Mouse (Mus musculus) spleen, postnatal 10 days (tissue): ENCODE data around the gene Wdr35.
A peak's percentile ranks its signal among the peaks of the same experiment; 100 is the strongest.
"Not testable (repeated sequence)": the region's sequence is repeated elsewhere in the genome, so short reads cannot be mapped to it uniquely, and the experiment has no call there.

Source experiments
- DNase-seq, 2 experiments: peaks; one replicate each; pipeline ENCODE4 v3.0.0; 2021 to 2022; ENCODE audit warnings: low spot score in 2 of 2

The Wdr35 gene

DNA sequence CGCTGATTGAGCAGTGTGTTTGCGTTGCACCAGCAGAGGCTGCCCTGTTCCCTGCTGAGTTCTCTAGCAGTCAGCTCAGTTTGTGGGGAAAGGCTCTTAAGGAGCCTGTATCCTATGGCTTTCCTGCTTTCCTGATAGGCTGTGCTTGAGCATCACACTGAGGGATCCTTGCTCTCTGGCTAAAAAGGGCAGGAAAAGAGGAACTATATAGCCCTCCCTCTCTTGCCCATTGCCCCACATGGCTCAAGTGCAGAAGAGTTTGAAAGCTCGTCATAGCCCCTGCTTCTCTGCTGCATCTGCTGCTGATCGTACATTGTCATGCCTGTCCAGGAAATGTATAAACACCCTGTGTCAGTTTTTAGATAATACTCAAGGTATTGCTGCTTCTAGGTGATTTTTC lies 33.5 kb downstream of the Wdr35 start:
- no peak for DNase-seq

DNA sequence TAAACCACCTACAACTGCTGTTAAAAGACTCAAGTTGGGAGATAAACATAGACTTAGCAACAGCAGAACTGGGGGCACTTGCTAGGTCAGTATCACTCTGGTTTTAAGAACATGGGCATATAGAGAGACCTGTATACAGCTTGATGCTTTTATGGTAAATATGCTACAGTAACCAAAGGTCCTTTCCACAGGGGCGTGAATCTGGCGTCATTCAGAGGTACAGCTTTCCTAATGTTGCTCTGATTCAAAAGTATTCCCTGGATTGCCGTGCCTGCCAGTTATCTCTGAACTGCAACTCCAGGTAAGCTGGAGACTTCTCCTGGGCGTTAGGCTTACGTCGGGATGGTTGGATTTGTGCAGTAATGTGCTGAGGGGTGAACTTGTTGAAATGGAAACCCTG lies 34.1 kb downstream of the Wdr35 start:
- DNase-seq = no peak

DNA sequence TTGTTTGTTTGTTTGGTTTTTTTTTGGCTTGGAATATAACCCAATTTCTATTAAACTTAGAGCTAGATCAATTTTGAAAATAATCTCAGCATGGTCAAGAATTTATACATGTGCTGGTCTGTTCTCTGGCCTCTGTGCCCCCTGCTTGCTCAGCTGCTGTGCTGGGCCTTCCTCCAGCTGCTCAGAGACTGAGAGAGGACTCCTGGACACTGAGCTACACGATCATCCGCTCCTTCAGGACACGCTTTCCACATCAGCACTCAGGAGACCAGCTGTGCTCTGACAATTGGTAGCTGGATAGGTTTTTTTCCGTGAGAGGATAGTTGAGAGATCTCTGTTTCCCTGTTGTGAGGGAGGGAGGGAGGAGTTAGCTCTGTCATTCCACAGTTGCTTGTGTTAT lies 36.6 kb downstream of the Wdr35 start:
- DNase-seq = no peak

DNA sequence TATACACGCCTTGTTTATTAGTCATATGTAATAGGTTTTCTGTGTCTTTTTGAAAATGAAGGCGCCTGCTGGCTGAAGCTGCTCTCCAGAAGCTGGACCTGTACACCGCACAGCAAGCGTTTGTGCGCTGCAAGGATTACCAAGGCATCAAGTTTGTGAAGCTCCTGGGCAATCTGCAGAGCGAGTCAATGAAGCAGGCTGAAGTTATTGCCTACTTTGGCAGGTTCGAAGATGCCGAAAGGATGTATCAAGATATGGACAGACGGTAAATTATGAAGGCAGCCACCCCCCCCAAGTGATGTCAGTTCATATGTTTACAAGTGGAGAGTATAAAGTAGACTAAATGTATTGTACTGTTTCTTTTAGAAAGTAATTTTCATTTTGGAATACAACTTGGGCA lies 42.7 kb downstream of the Wdr35 start:
- DNase-seq = no peak

- no peak for DNase-seq
Measured at GRCm38 (mm10) chr12:9020431-9020830, 46.7 kb downstream of the Wdr35 start.

DNA sequence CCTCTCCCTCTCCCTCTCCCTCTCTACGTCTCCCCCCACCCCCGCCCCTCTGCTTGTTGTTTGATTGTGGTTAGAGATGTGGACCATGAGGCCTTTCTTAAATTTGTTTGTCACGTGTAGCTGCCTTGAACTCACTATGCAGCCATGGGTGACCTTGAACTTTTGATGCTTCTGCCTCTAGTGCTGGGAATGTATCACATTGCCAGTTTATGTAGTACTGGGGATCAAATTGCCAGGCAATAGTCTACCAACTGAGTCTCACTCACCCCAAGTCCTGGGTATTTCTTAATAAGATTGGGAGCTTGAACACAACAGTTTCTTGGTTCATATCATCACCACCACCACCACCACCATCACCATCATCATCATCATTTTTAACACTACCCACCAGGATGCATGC lies 47.3 kb downstream of the Wdr35 start:
- DNase-seq = no peak

GRCm38 (mm10) chr12:9023031-9023430 lies 49.3 kb downstream of the Wdr35 start:
- no peak for DNase-seq

GRCm38 (mm10) chr12:9024071-9024470 lies 50.4 kb downstream of the Wdr35 start:
- DNase-seq = no peak

DNA sequence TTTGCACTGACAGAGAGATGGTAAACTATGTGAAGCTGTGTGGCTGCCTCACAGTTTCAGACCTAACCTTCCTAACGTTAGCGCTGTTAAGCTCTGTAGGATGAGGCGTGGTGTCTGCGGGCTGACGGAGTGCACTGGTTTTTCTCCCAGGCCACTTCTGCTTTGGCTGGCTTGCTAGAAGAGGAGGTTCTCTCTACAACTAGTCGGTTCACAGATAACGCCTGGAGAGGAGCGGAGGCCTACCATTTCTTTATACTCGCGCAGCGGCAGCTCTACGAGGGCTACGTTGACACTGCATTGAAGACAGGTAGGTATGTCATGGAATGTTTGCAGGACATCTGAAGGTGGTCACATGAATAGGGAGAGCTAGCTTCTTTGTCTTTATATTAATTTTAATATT lies 51.0 kb downstream of the Wdr35 start:
- DNase-seq = no peak

- no peak for DNase-seq
Measured at GRCm38 (mm10) chr12:9026843-9027242, 53.2 kb downstream of the Wdr35 start.

DNA sequence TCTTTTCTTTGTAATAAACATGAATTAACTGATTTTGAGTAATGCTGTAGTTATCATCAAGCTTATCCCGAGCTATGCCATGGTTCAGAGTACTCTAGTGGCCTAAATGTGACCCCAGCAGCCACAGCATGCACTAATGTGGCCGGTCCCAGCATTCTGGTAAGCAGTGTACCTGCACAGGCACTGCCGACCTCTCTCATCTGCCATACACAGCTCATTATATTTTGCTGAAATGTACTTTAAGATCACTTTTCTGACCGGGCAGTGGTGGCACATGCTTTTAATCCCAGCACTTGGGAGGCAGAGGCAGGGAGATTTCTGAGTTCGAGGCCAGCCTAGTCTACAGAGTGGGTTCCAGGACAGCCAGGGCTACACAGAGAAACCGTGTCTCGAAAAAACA lies 55.1 kb downstream of the Wdr35 start:
- DNase-seq = not testable (repeated sequence)

- no peak for DNase-seq
Measured at GRCm38 (mm10) chr12:9029506-9029887, 55.8 kb downstream of the Wdr35 start.

DNA sequence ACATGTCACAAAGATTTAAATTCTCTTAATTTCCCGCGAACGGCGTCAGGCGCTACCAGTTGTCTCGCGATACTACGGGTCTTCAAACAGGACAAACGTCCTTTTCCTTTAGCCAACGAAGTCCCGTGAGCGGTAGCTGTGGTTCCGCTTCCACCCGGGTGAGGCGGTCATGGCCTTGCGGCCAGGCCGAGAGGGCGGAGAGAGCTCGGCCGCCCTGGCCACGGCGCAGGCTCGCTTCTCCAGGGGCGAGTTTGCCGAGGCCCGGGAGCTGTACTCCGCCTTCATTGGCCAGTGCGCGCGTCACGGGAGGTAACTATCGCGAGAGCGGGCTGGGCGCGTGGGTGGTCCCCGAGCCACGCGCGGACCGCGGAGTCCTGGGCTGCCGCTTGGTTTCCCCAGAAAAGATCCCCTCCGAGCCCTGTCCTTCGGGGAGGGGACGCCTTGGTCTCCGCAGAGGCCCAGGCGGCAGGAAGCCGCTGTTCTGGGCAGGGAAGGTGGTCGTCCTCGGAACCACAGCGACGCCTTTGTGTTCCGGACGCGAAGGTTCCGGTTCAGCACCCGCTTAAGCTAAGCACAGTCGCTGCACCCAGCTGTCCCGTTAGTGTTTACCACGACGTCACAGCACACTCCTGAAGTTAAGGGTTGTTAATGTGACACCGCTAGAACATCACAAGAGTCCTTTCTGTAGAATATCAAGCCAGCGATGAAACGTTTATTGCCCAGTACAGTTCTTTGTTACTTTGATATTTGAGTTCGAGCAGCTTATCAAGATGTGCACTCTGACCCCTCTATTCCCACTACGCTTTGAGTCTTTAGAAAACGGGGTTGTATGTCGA lies 56.4 kb downstream of the Wdr35 start, which contains the start of gene Ttc32:
TSS of gene Ttc32 (plus strand) at position 110 of the 836 bp plus-strand sequence.
- peak; percentile 90 to 93 for DNase-seq

DNA sequence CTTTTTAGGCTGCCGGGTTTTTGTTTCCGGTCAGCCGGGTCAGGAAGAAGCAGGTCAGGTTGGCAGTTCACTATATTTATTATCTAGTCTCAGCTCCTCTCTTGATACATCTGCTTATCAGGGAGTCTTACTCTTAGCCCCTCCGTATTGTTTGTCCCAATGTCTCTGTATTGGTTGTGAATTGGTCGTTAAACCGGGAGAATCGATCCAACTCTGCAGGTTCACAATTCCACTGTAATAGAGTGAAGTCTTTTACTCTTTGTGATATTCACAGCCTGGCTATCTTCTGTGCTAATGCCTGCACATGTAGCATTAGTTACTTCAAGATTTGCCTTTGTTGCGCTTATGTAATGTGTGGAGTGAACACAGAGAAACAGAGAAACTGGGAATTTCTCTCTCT lies 57.5 kb downstream of the Wdr35 start:
- DNase-seq = no peak

DNA sequence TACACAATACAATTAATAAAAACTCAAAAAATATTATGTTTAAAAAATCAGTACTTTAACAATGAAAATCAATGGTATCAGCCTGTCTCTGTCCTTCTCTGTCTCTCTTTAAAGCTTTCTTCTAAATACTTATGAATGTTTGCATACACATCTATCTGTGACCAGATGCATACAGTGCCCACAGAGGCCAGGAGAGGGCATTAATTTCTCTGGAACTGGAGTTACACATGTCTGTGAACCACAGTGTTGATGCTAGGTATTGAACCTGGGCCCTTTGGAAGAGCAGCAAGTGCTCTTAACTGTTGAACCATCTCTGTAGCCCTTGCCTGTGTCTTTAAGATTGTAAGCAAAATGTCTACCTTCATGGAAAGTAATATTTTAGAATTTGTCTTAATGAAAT lies 59.4 kb downstream of the Wdr35 start:
- no peak for DNase-seq

DNA sequence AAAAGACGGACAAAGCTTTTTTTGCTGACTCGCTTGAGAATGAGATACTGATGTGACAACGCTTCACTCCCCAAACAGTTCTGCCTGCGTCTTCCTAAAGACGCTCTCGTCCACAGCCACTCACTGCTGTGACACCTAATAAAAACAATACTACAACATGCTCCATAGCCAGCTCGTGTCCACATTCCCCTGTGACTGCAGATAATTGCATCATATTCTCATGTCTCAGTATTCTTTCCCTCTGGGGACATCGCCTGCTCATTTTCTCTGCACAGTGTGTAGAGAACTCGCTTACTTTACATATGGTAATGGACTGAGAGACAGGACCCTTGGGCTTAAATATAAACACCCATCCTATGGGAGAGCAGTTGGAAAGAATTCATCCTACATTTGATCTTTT lies 62.7 kb downstream of the Wdr35 start:
- no peak for DNase-seq

- DNase-seq = no peak
Measured at GRCm38 (mm10) chr12:9040177-9040576, 66.5 kb downstream of the Wdr35 start.

- DNase-seq = no peak
Measured at GRCm38 (mm10) chr12:9040686-9041085, 67.0 kb downstream of the Wdr35 start.

DNA sequence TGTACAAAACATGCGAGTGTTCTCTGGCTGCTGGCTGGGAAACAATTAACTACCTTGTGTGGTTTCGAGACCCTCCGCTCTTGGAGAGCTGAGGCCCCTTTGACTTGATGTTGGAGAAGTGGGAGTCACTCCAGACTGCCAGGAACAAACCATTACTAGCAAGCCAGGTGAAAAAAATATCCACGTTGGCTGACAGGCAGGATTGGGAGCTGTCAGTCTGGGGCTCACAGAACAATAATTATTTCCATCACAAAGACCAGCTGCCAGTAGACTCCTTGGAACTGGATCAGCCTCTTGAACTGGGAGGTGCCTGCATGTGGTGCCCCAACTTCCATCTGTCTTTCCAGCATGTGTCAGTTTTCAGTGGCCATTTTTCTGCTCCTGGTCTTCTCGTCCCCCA lies 68.6 kb downstream of the Wdr35 start:
- no peak for DNase-seq

DNA sequence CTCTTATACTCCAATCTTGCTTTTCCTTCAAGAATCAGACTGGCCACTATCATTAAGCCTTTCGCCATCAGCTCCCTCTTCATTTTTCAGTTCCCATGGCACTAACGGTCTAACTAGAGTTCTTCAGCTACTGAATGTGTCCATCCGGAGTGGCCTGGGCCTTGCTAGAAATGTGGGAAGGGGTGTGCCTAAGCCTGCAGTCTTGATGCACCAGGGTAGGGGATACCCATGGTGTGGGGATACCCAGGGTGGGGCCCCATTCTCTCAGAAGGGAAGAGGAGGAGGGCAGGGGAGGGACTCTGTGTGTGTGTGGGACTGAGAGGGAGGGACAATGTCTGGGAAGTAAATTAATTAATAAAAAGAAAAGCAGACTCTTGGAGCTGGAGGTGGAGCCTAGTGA lies 69.1 kb downstream of the Wdr35 start:
- no peak for DNase-seq

DNA sequence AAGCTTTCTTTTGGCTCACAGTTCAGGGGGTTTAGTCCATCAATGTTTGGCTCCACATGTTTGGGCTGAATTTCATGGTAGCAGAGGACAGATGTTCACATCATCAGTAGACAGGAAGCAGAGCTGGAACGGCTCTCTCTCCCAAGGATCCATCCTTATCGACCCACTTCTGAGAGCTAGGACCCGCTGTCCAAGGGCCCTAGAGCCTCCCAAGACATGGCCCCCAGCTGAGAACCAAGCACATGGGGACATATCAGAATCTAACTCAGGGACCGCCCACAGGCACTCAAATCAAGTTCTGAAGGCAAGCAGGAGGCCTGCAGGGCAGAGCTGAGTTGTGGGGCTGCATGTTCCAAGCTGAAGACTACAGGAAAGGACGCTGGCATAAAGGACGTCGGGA lies 71.0 kb downstream of the Wdr35 start:
- no peak for DNase-seq

- DNase-seq = no peak
Measured at GRCm38 (mm10) chr12:9046674-9047073, 73.0 kb downstream of the Wdr35 start.

DNA sequence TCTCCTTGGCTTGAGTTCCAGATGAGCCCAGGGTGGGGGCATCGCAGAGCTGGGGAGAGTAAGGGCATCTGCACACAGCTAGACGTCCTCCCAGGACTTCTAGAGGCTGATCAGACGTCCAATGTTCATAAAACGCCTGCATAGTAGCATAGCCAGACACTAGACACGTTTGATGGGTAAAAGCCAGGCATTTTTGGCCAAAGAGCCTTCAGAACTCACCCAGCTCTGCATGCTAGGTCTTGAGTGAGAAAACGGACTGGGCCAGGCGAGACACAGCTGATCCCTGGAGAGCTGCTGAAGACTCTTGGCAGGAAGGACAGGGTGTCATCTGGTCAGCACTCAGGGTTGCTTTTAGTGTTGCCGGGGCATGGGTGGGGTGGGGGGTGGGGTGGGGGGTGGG lies 74.4 kb downstream of the Wdr35 start:
- DNase-seq = no peak

DNA sequence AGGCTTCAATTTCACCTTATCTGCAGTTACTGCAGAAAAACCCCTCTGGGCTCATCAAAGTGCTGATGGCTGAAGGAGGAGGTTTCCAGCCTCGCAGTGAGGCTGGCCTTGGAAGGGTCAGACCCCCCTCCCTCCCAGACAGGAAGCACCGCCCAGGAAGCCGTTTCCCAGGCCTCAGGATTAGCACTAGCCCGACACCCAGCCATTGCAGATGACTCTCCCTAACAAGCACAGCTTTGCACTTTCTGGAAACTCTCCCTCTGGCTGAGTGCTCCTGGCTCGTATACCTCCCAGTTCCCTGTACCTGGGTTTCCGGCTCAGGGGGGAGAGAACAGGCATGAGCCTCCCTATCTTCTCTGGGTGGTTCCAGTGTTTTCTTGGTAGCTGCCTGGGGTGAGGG lies 77.1 kb downstream of the Wdr35 start:
- DNase-seq = no peak
